Mouse (Mus musculus) c-Kit-positive CD71-negative TER-119-negative erythroid progenitor cells, embryonic 14.5 days (primary cell): ENCODE data around the gene Rpl35.

Experiments
- DNase-seq: peaks from one replicate; pipeline ENCODE4 v3.0.0-alpha.2; 2013; ENCODE audit warnings: low read depth

Gene Rpl35

GRCm38 (mm10) chr2:38997386-38998374 is 7.7 kb downstream of the Rpl35 start, which contains the start of gene Wdr38:
Wdr38 (plus strand) TSS chr2:38997476.
- peak; percentile 82 for DNase-seq

GRCm38 (mm10) chr2:38992452-38992851 is 13.0 kb downstream of the Rpl35 start:
- no peak for DNase-seq

- DNase-seq = no peak
These were observed 13.4 kb downstream of the Rpl35 start for GRCm38 (mm10) chr2:38992004-38992403.

GRCm38 (mm10) chr2:38988929-38989328 is 16.5 kb downstream of the Rpl35 start:
- DNase-seq = no peak

GRCm38 (mm10) chr2:38987803-38988510 is 17.5 kb downstream of the Rpl35 start:
- DNase-seq = no peak

GRCm38 (mm10) chr2:38987371-38987770 is 18.1 kb downstream of the Rpl35 start:
- no peak for DNase-seq

- DNase-seq = no peak
These were observed 18.8 kb downstream of the Rpl35 start for GRCm38 (mm10) chr2:38986580-38986979.

GRCm38 (mm10) chr2:38983456-38983855 is 22.0 kb downstream of the Rpl35 start:
- no peak for DNase-seq

- no peak for DNase-seq
These were observed 27.6 kb downstream of the Rpl35 start for GRCm38 (mm10) chr2:38977837-38978236.

- DNase-seq = no peak
These were observed 29.3 kb downstream of the Rpl35 start for GRCm38 (mm10) chr2:38975941-38976805.

GRCm38 (mm10) chr2:38975181-38975580 is 30.2 kb downstream of the Rpl35 start:
- no peak for DNase-seq

GRCm38 (mm10) chr2:38974171-38974570 is 31.3 kb downstream of the Rpl35 start:
- no peak for DNase-seq

- DNase-seq = no peak
These were observed 31.7 kb downstream of the Rpl35 start for GRCm38 (mm10) chr2:38973701-38974100.

GRCm38 (mm10) chr2:38973223-38973622 is 32.2 kb downstream of the Rpl35 start:
- DNase-seq = no peak

GRCm38 (mm10) chr2:38970057-38970456 is 35.4 kb downstream of the Rpl35 start:
- no peak for DNase-seq

GRCm38 (mm10) chr2:38969650-38970049 is 35.8 kb downstream of the Rpl35 start:
- no peak for DNase-seq

GRCm38 (mm10) chr2:38964198-38964597 is 41.2 kb downstream of the Rpl35 start:
- no peak for DNase-seq

GRCm38 (mm10) chr2:38957671-38958223 is 47.7 kb downstream of the Rpl35 start:
- DNase-seq = no peak

- no peak for DNase-seq
These were observed 49.4 kb downstream of the Rpl35 start for GRCm38 (mm10) chr2:38956062-38956461.

- DNase-seq = no peak
These were observed 52.1 kb downstream of the Rpl35 start for GRCm38 (mm10) chr2:38953152-38953883.
